8 mouse cellular contexts compared by ENCODE assay signal in the genomic region with DNA sequence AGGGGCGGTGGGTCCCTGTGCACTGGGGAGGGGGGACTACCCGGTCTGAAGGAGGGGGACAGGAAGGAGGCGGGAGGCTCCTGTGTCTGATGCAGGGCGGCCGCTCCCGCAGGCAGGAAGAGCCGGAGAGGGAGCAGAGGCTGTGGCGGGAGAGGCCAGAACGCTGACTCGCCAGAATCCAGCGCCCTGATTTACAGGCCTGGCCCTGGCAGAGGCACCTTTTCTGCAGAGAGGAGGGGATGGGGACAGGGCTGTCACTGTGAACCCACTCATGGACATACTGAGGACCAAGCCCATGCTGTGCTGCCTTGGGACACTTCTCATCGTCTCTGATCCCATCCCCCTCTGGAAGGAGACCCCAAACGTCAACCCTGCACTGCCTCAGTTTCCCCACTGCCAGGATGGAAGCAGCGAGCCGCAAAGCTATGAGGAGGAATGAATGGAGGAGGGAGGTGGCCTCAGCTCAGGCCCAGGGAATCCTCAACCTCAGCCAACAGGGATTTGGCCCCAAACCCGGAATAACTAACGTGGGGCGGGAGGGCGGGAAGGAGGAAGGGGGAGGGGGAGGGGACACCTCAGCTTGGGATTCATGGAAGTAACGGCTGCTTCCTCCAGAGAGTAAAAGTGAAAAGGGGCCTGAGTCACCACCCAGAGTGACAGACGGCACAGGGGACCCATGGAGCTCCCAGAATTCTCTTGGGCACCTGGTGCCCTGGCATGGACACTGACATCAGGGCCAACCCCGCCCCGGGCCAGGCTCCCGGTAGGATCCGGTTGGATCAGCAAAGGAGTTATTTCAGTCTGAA. TPM values are rescaled to one million over a fixed set of nuclear protein-coding genes. Genes with fewer than 3 reads are reported as not detected.
DNase-seq lines count a peak whose midpoint lies in the region; ATAC-seq and TF ChIP-seq lines count a peak whose summit lies in the region.

No protein-coding gene starts in this region.

- 2% methylated on average over 25 of the region's 25 CpGs for WGBS in heart, adult 2 months
- 18% methylated on average over 25 of the region's 25 CpGs for WGBS in liver, adult 2 months
- WGBS in neural tube, embryonic 15.5 days = 5% methylated on average over 25 of the region's 25 CpGs

- no peak for TF ChIP-seq EP300 in heart, adult 2 months (IDR thresholded peaks at IDR 0.05; ENCODE audit: insufficient read depth, low read depth, low read length)

- DNase-seq in thymus, postnatal 4 days = peak; percentile 16
- DNase-seq in thymus, postnatal 25 days = no peak
- DNase-seq in embryo, embryonic 10.5 days (ENCODE audit: low spot score) = peak; percentile 28
- DNase-seq in heart, adult 2 months = peak; percentile 75 to 83
- peak; percentile 84 for DNase-seq in kidney, adult 11 months
- DNase-seq in liver, adult 2 months (ENCODE audit: extremely low read depth, low read depth, low spot score) = peak; percentile 81

- peak overlapping the region; percentile 94 for H3K9ac ChIP-seq in heart, adult 2 months (ENCODE audit: low read depth, low read length)
- H3K9ac ChIP-seq in liver, adult 2 months (ENCODE audit: low read depth, low read length) = peak overlapping the region; percentile 86
- no peak overlapping the region for H3K9ac ChIP-seq in neural tube, embryonic 15.5 days (replicated peaks)

- peak overlapping the region; percentile 98 for H3K27ac ChIP-seq in heart, adult 2 months
- H3K27ac ChIP-seq in liver, adult 2 months (replicated peaks; ENCODE audit: insufficient read depth, low read depth, low read length) = peak overlapping the region; percentile 98
- H3K27ac ChIP-seq in neural tube, embryonic 15.5 days (replicated peaks) = peak overlapping the region; percentile 57

- peak; percentile 6; the same call in 1 of the 2 replicates for ATAC-seq in neural tube, embryonic 15.5 days (ENCODE audit: low FRiP score)
- no peak for ATAC-seq in erythroid progenitor cell, adult 5-6 weeks (replicated peaks; ENCODE audit: low FRiP score, poor library complexity, severe bottlenecking)

- peak overlapping the region; percentile 95 for H3K4me3 ChIP-seq in heart, adult 2 months
- H3K4me3 ChIP-seq in liver, adult 2 months (ENCODE audit: insufficient read depth, low read depth, low read length) = peak overlapping the region; percentile 84
- 0 out of 2 replicates have a peak overlapping the region, but pooled peaks have one; percentile 9 for H3K4me3 ChIP-seq in neural tube, embryonic 15.5 days (replicated peaks)

- H3K27me3 ChIP-seq in heart, adult 2 months (ENCODE audit: control insufficient read depth, insufficient read depth, low read length) = no peaks in the 10 kb centered on the region
- no peaks in the 10 kb centered on the region for H3K27me3 ChIP-seq in liver, adult 2 months (ENCODE audit: control insufficient read depth, insufficient read depth, low read length)
- peaks cover 13% of the 10 kb centered on the region for H3K27me3 ChIP-seq in neural tube, embryonic 15.5 days (replicated peaks)

- intact Hi-C loops in heart, adult 2 months (cut with DNase I) = loop anchor here (1.0 kb wide), 1 partner anchor 9 kb away; no protein-coding TSS in a partner anchor

- no peaks in the 10 kb centered on the region for H3K9me3 ChIP-seq in neural tube, embryonic 15.5 days (replicated peaks)

- peaks cover 35% of the 10 kb centered on the region for H3K4me1 ChIP-seq in heart, adult 2 months (ENCODE audit: control insufficient read depth, insufficient read depth, low read length)
- peaks cover 50% of the 10 kb centered on the region for H3K4me1 ChIP-seq in liver, adult 2 months (ENCODE audit: control insufficient read depth, insufficient read depth, low read length)
- peaks cover 52% of the 10 kb centered on the region for H3K4me1 ChIP-seq in neural tube, embryonic 15.5 days

- peaks cover 18% of the 10 kb centered on the region for H3K79me2 ChIP-seq in heart, adult 2 months (replicated peaks; ENCODE audit: control insufficient read depth, insufficient read depth, low read length)
- H3K79me2 ChIP-seq in liver, adult 2 months (ENCODE audit: control insufficient read depth, insufficient read depth, low read length) = peaks cover 62% of the 10 kb centered on the region

- TF ChIP-seq POLR2A in heart, adult 2 months (IDR thresholded peaks at IDR 0.05; ENCODE audit: insufficient read depth, low read depth, low read length) = peak; percentile 16; the same call in 1 of the 2 replicates
- no peak for TF ChIP-seq POLR2A in liver, adult 2 months (IDR thresholded peaks at IDR 0.05; ENCODE audit: extremely low read depth, insufficient read depth, low read length)

- peak overlapping the region; percentile 81 for H3K4me2 ChIP-seq in neural tube, embryonic 15.5 days

- TF ChIP-seq CTCF in heart, adult 2 months (IDR thresholded peaks at IDR 0.05) = no peak
- no peak for TF ChIP-seq CTCF in liver, adult 2 months (IDR thresholded peaks at IDR 0.05; ENCODE audit: low read depth, low read length)

- H3K36me3 ChIP-seq in heart, adult 2 months (ENCODE audit: control insufficient read depth, insufficient read depth, low read length) = no peaks in the 10 kb centered on the region
- no peaks in the 10 kb centered on the region for H3K36me3 ChIP-seq in liver, adult 2 months (ENCODE audit: control insufficient read depth, insufficient read depth, low read length)
- peaks cover 7% of the 10 kb centered on the region; the same call in 1 of the 2 replicates for H3K36me3 ChIP-seq in neural tube, embryonic 15.5 days

RNA-seq across cellular contexts. Expression of a gene that starts 31.0 kb away (rescaled TPM):
- total RNA-seq in heart, adult 2 months (2021) = 100 to 1,000 TPM in 1 of 2 experiments, 10 to 100 TPM in 1; 94.2 to 104 TPM
- polyA plus RNA-seq in heart, adult 2 months (2012; rRNA removed) = 59.9 and 80.1 TPM in 2 replicates
- total RNA-seq in liver, adult 2 months (2014; rRNA removed) = 7.4 and 16.4 TPM in 2 replicates
- polyA plus RNA-seq in liver, adult 2 months (2012; rRNA removed) = 32.8 and 56.4 TPM in 2 replicates
- polyA plus RNA-seq in neural tube, embryonic 15.5 days (2015; fragmentation: Nextera tagmentation; extraction: Ambion mirVana) = 35.0 and 35.8 TPM in 2 replicates
- total RNA-seq in erythroid progenitor cell, adult 5-6 weeks (2015; ENCODE audit: low replicate concordance) = 10.1 and 15.1 TPM in 2 replicates
- 0.45 and 0.90 TPM in 2 replicates for total RNA-seq in erythroid progenitor cell, adult 5-6 weeks (2017; ENCODE audit: low replicate concordance)

RNA-seq across cellular contexts. Expression of a gene that starts 31.6 kb away (rescaled TPM):
- 1 to 10 TPM; 2.0 to 2.3 TPM for total RNA-seq in heart, adult 2 months (2021)
- polyA plus RNA-seq in heart, adult 2 months (2012; rRNA removed) = 8.3 and 8.6 TPM in 2 replicates
- 1.3 and 1.5 TPM in 2 replicates for total RNA-seq in liver, adult 2 months (2014; rRNA removed)
- 2.3 and 4.1 TPM in 2 replicates for polyA plus RNA-seq in liver, adult 2 months (2012; rRNA removed)
- 2.5 and 9.3 TPM in 2 replicates for polyA plus RNA-seq in neural tube, embryonic 15.5 days (2015; fragmentation: Nextera tagmentation; extraction: Ambion mirVana)
- total RNA-seq in erythroid progenitor cell, adult 5-6 weeks (2015; ENCODE audit: low replicate concordance) = 5.4 and 7.5 TPM in 2 replicates
- total RNA-seq in erythroid progenitor cell, adult 5-6 weeks (2017; ENCODE audit: low replicate concordance) = 4.2 TPM in 1 of 2 replicates, not detected in the other

RNA-seq across cellular contexts. Expression of a gene that starts 35.6 kb away (rescaled TPM):
- 1 to 10 TPM in 1 of 2 experiments, not detected in 1; 1.2 TPM for total RNA-seq in heart, adult 2 months (2021)
- 0.88 and 1.2 TPM in 2 replicates for polyA plus RNA-seq in heart, adult 2 months (2012; rRNA removed)
- 0.40 TPM in 1 of 2 replicates, not detected in the other for total RNA-seq in liver, adult 2 months (2014; rRNA removed)
- polyA plus RNA-seq in liver, adult 2 months (2012; rRNA removed) = 0.26 and 1.4 TPM in 2 replicates
- polyA plus RNA-seq in neural tube, embryonic 15.5 days (2015; fragmentation: Nextera tagmentation; extraction: Ambion mirVana) = 3.4 and 3.6 TPM in 2 replicates
- total RNA-seq in erythroid progenitor cell, adult 5-6 weeks (2015; ENCODE audit: low replicate concordance) = not detected in 2 replicates
- total RNA-seq in erythroid progenitor cell, adult 5-6 weeks (2017; ENCODE audit: low replicate concordance) = not detected in 2 replicates

RNA-seq across cellular contexts. Expression of a gene that starts 40.2 kb away (rescaled TPM):
- 1 to 10 TPM in 1 of 2 experiments, under 1 TPM in 1; 0.73 to 1.9 TPM for total RNA-seq in heart, adult 2 months (2021)
- 2.1 and 3.5 TPM in 2 replicates for polyA plus RNA-seq in heart, adult 2 months (2012; rRNA removed)
- 2.4 TPM in 1 of 2 replicates, not detected in the other for total RNA-seq in liver, adult 2 months (2014; rRNA removed)
- polyA plus RNA-seq in liver, adult 2 months (2012; rRNA removed) = 0.32 and 0.44 TPM in 2 replicates
- 5.7 and 7.2 TPM in 2 replicates for polyA plus RNA-seq in neural tube, embryonic 15.5 days (2015; fragmentation: Nextera tagmentation; extraction: Ambion mirVana)
- total RNA-seq in erythroid progenitor cell, adult 5-6 weeks (2015; ENCODE audit: low replicate concordance) = 2.1 and 4.3 TPM in 2 replicates
- total RNA-seq in erythroid progenitor cell, adult 5-6 weeks (2017; ENCODE audit: low replicate concordance) = not detected in 2 replicates

RNA-seq across cellular contexts. Expression of a gene that starts 40.2 kb away (rescaled TPM):
- total RNA-seq in heart, adult 2 months (2021) = 10 to 100 TPM; 46.6 to 53.8 TPM
- polyA plus RNA-seq in heart, adult 2 months (2012; rRNA removed) = 48.5 and 56.9 TPM in 2 replicates
- 39.7 and 53.8 TPM in 2 replicates for total RNA-seq in liver, adult 2 months (2014; rRNA removed)
- 42.6 and 49.7 TPM in 2 replicates for polyA plus RNA-seq in liver, adult 2 months (2012; rRNA removed)
- polyA plus RNA-seq in neural tube, embryonic 15.5 days (2015; fragmentation: Nextera tagmentation; extraction: Ambion mirVana) = 101 TPM in 2 replicates
- 8.8 TPM in 1 of 2 replicates, not detected in the other for total RNA-seq in erythroid progenitor cell, adult 5-6 weeks (2015; ENCODE audit: low replicate concordance)
- 4.0 and 17.2 TPM in 2 replicates for total RNA-seq in erythroid progenitor cell, adult 5-6 weeks (2017; ENCODE audit: low replicate concordance)

Comparison
In these comparisons a context has a peak if more than half of its experiments do, and no peak if none do; other contexts are left out.
1. H3K4me3 ChIP-seq: peak in every context shown above with its lines; median percentile 95 in heart, adult 2 months; 84 in liver, adult 2 months; 9 in neural tube, embryonic 15.5 days.